Mouse (Mus musculus) left cerebral cortex, postnatal 10 days (tissue): ENCODE data around the gene Tstd3. TPM values are rescaled to one million over a fixed set of nuclear protein-coding genes. Genes with fewer than 3 reads are reported as not detected.

ENCODE experiments used
- DNase-seq, 2 experiments: peaks; one replicate each; pipeline ENCODE4 v3.0.0; 2021 to 2022; ENCODE audit warnings: low spot score in 2 of 2, mixed read lengths in 1 of 2; ENCODE audit errors: extremely low spot score in 1 of 2
- intact Hi-C: fragments of 180-260 bp; cut with DNase I; formaldehyde crosslinking; loops from one replicate; pipeline ENCODE4 v1.15.1; 2025
- total RNA-seq, 2 experiments: library from RNA; stranded (reverse); gene quantifications; 2 replicates each; pipeline ENCODE4 v1.2.3; 2021

Gene Tstd3
- 10 to 100 TPM; 16.7 to 17.9 TPM for total RNA-seq

DNA sequence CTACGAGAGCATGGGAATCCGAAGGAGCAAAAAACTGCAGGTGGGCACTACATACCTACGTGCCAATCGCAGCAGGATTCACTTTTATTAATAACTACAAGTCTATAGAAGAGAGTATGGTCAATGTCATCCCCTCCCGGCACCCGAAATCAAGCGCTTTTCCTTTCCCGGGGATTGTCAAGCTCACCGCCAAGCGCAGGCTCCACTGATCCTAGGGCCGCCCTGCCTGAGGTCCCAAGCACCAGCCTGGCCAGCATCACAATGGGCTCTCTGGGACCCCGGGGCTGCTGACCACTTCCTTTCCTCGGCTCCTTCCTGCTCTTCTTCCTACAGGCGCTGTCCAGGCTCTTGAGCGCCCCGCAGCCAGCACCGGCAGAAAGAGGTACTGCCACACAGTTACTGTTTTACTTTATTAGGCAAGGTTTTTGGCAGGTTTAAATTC, at the start of gene Tstd3, which contains the start of gene Usp45:
Gene Tstd3, minus strand, starts transcription at position 350 of the 442 bp plus-strand sequence.
Gene Usp45, plus strand, starts transcription at position 294 of the 442 bp plus-strand sequence.
- peak; percentile 84 to 86 for DNase-seq
- intact Hi-C loops, result no loop called here

DNA sequence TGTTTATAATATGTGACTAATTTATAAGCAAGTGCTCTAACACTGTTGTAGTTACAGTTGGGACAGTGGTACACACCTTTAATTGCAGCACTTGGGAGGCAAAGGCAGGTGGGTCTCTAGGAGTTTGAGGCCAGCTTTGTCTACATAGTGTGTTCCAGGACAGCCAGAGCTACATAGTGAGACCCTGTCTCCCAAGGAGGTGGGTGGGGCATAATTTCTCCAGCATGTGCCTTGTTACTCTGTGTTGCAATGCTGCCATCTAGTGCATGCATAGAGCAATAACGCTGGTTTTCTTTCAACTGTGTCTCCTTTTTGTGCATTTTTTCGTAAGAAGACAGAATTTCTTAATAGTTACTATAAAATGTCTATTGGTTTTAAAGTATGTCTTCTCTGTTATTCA, 47.0 kb upstream of the Tstd3 start:
- intact Hi-C loops, result loop anchor here (5.0 to 10.0 kb wide), 2 partner anchors 279 to 377 kb away; no protein-coding TSS in a partner anchor
- peak; percentile 39 to 48 for DNase-seq

DNA sequence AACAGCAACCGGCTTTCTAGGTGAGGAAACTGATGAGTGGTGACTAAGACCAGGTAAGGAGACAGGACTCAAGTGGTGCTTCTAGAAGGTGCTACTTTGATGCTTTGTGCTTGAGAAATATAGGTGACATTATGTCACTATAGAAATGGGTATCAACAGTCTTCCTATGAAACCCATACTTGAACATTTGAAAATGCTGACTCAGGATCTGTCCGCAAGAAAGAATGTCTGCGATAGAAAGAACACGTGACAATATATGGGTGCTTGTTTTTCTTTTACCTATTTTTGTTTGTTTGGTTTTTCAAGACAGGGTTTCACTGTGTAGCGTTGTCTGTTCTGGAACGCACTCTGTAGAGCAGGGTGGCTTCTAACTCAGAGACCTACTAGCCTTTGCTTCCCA, 45.6 kb upstream of the Tstd3 start:
- no peak for DNase-seq
- intact Hi-C loops, result loop anchor here (5.0 to 10.0 kb wide), 2 partner anchors 278 to 375 kb away; no protein-coding TSS in a partner anchor

DNA sequence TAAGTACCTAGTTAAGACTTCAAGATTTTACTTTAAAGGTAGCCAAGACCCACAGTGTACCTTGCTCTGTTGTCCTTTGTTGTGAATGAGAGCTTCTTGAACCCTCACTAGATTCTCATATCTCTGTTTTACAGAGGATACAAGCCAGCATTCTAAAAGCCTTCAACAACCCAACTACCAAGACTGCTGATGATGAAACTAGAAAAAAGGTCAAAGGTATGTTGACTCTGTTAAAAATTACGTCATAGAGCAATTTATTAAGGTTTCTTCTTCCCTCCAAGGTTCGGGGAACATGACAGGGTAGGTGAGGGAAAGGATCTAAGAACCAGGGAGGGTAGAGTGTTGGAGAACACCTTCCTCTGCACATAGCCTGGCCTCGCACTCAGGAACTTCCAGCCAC, 43.6 kb upstream of the Tstd3 start:
- intact Hi-C loops, result loop anchor here (5.0 to 10.0 kb wide), 2 partner anchors 276 to 373 kb away; no protein-coding TSS in a partner anchor

DNA sequence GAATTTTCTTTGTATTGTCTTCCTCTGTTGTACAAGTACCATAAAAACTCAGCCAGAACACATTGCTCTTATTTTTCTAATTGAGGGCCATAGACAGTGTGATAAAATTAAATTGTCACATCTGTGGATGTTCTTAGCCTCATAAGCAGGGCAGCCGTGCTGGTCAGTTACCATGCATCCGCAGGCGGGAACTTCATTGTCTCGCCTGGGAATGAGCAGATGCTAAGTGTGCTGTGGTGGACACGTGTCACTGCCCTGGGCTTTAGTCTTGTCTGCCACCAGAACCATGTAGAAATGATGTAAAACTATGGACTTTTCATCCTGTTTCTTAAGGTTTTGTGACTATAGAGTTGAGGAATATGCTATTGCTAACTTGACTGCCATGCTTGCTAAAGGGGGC, 40.2 kb upstream of the Tstd3 start:
- no peak for DNase-seq
- intact Hi-C loops, result no loop called here

More for the DNA sequence above, 43.6 kb upstream of the Tstd3 start:
- DNase-seq, result no peak

DNA sequence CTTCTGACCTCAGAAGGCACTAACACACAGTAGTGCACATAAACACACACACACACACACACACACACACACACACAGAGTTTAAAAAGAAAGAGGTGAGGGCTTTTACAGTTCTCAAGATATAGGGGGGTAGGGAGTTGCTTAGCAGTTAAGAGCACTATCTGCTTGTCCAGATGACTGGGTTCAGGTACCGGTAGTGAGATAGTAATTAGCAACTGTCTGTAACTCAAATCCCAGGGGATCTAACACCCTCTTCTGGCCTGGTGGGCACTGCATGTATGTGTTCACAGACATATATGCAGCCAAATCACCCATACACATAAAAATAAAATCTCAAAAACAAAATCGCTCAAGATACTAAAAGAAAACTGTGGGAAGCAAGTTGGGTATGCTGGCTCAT, 34.6 kb upstream of the Tstd3 start:
- DNase-seq, result no peak
- intact Hi-C loops, result no loop called here

DNA sequence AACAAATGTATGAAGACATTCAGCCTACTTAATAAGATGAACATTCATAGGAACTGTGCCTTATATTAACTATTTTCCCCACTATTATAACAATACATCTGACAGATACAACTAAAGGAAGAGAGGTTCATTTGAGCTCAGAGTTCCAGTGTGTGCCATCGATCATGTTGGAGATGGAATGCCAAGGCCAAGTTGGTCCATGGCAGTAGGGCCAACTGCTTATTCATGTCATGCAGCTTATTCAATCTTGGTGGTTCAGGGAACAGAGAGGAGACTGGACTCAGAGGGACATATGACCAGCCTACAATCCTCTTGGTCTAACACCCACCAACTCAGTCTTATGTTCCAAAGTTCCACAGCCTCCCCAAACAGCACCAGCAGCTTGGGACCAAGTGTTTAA, 34.0 kb upstream of the Tstd3 start:
- intact Hi-C loops, result no loop called here
- no peak for DNase-seq

DNA sequence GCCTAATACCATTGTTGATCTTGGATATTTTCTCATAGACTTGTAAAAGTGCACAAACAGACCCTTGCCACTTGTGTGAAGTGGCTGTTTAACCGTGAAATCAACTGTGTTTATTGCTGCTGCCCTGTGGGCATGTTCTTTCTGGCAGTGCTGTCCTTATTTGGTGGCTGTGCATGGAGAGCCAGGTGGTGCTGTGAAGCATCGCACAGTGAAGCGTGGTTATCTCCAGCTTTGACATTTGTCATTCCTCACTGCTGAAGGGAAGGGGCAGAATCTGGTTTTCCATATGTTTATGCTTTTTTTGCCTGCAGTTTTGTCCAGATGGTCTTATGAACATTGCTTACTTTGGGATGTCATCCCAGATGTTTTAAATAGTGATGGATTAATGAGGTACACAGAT, 26.6 kb upstream of the Tstd3 start:
- intact Hi-C loops, result no loop called here
- no peak for DNase-seq

DNA sequence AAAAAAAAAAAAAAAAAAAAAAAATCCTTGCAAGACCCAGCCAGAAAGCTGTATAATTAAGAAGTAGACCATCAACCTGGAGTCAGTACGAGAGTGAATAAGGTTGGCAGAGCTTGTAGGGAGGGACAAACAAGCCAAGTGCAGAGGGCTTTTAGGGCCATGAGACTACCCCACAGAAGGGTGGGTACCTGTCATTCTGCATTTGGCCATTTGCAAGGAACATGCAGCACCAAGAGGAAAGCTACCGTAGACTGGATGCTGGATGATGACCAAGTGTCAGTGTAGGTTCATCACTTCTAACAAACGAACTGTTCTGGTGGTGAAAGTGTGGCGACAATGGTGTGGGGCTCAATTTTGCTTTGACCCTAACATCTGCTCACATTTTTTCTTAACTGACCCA, 22.8 kb upstream of the Tstd3 start:
- intact Hi-C loops, result no loop called here
- DNase-seq, result no peak

DNA sequence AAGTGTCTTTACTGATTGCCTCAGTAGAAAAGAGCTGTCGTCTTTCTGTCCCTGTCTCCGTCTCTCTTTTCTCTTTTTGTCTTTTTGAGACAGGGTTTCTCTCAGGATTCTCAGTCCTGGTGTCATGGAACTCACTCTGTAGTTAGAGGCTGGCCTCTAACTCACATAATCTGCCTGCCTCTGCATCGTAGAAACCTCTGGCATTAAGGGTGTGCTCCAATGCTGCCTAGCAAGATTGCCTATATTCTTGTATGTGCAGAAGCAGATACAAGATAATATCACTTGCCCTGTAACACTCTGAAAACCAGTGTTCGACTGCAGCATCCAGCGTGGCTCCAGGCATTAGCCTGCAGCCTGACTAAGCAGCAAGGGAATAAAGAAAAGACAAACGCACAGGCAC, 21.9 kb upstream of the Tstd3 start:
- DNase-seq, result no peak
- intact Hi-C loops, result no loop called here

DNA sequence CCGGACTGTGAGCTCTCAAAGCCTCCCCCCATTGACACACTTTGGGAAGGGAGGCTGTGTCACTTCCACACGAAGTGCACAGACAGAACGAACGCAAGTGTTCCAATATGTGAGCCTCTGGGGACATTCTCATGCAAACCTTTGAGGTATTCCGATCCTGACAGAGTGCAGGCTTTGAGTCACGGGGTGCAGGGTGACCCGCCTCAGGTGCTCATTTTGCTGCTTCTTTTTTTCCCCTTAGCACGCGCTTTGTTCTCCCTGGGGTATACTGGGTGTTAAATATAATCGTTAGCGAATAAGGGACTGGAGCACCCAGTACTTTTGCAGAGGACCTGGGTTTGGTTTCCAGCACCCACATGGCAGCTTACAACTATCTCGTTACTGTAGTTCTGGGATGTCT, 19.3 kb upstream of the Tstd3 start:
- DNase-seq, result no peak
- intact Hi-C loops, result no loop called here

DNA sequence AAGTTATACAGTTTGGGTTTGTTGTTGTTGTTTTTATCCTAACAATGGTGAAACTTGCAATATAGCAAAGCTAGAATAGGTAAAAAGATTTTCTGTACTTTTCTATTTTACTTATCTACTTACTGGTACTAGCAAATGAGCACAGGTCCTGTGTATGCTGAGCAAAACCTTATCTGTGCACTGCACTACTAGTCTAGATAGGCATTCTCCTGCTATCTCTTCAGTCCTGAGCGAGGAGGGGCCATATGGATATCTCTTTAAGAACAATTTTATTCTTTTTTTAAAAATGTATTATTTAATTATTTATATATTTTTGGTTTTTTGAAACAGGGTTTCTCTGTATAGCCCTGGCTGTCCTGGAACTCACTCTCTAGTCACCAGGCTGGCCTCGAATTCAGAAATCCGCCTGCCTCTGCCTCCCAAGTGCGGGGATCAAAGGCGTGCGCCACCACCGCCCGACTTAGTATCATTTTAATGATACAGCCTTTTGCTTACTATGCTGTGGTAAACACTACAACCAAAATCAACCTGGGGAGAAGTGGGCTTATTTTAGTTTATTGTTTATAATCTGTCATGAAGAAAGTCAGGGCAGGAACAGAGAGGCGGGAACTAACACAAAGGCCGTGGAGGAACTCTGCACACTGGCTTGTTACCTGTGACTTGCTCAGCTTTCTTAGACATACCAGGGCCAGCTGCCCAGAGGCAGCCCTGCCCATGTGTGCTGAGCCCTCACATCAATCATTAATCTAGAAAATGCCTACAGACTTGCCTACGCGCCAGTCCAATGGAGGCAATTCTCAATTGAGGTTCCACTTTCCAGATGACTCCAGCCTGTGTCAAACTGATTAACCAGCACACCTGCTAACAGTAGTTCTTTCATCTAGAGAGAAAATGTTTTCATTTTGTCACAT, 14.1 kb upstream of the Tstd3 start:
- intact Hi-C loops, result no loop called here
- DNase-seq, result no peak

DNA sequence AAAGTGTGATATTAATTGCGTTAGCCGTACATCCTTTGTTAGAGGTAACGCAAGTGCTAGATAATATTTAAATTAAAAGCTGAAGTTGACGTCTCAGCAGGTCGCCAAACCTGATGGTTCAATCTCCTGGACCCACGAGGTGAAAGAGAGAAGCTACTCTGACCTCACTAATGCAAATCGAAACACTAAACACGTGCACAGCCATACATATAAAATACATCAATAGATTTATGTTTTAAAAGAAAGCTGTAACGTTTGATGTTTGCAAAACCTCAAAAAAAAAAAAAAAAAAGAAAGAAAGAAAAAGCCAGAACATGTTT, 9.9 kb upstream of the Tstd3 start:
- intact Hi-C loops, result no loop called here
- DNase-seq, result no peak

DNA sequence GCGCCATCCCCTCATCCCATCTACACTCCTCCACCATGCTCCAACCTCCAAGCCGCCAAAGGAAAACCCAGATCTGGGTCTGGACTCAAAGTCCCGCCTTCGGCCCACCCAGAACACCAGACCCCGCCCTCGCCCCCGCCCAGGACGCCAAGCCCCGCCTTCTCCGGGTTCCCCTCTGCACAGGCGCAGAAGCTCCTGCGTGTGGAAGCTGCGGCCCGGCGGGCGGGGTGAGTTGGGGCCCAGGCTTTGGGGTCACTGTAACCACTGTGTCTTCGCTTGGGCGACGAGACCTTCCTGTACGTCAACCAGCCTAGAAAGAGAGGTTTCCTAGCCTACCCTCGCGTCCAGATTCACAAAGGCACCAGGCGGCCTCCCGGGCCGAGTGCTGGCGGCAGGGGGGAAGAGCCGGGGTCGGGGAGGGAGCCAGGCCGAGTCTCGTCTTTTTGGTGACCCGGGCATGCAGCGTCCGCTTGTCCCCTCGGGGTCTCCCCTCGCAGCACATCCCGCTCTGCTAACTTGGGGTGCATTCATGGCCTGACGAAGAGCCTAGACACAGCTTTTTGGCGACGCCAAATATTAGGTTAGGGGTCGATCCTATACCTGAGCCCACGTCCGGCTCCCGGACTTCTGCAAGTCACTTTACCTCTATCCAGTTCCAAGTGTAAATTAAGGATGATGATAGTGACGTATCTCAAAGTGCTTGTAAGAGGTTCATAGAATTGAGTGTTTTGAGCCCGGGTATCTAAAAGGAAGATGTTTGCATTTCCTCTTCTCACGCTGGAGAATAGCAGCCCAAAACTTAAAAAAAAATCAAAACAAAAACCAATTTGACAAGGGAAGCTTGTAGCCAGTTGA, 9.3 kb upstream of the Tstd3 start:
- peak; percentile 85 to 95 for DNase-seq
- intact Hi-C loops, result no loop called here

DNA sequence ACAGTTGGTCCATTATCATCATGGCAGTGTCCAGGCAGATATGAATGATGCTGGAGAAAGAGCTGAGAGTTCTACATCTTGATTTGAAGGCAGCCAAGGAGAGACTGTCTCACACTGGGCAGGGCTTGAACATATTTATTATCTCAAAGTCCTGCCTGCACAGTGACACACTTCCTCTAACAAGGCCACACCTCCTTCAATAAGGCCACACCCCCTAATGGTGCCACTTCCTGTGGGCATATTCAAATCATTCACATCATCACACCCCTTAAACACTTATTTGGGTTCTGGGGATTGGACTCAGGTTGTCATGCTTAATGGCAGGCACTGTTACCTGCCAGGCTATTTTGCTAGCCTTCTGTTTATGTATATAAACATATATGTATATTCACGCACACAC, 5.3 kb upstream of the Tstd3 start:
- intact Hi-C loops, result no loop called here
- no peak for DNase-seq

DNA sequence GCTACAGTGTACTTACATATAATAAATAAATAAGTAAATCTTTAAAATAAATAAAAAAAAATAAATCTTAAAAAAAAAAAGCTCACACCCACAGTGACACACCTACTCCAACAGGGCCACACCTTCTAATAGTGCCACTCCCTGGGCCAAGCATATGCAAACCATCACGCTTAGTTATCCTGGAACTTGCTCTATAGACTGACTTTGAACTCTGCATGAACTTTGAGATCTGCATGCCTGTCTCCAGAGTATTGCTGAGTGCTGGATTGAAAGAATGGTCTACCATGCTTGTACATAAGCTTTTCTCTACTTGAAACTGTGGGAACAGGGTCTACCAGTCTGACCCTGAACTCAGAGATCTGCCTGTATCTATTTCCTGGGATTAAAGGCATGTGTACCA, 4.1 kb upstream of the Tstd3 start:
- intact Hi-C loops, result no loop called here
- no peak for DNase-seq

DNA sequence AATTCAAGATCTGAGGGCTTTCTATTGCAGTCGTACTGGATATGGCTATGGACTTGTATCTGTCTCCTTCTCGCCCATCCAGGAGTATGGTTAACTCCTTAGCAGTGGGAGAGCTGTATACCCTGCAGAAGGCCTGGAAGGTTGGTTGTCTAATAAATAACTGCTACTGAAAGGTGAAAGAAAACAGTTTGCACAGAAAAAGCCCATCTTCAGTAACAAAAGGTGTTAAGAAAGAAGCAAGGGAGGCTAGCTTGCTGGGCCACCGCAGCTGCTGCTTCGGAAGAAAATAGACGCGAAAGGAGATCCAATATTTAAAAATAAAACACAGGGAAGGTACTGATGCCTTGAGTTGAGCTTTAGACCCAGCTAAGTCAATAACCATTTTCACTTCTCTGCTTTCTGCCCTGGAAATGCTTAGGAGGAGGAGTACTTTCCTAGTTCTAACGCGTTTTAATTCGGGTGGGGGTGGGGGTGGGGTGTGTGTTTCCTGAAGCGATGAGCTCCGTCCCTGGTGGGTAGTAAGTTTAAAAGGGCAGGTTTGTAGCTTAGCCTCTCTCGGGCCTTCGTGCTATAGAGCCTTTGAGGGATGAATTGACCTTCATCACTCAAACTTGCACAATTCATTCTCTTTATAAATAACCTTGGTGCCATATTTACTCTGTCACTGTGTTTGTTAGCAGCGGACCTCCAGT, 695 bp downstream of the Tstd3 start:
- no peak for DNase-seq
- intact Hi-C loops, result no loop called here

DNA sequence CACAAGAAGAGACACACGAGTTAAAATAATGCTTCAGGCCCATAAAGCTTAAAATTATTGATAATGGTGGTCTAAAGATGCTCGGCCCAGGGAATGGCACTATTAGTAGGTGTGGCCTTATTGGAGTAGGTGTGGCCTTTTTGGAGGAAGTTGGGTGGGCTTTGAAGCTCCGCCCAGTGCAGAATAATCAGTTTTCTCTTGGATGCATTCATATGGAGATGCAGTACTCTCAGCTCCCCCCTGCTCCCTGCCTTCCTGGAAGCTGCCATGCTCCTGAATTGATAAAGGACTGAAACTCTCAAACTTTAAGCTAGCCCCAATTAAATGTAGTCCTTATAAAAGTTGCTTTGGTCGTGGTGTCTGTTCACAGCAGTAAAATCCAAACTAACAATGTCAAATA, 3.2 kb downstream of the Tstd3 start:
- DNase-seq, result no peak
- intact Hi-C loops, result no loop called here
